Mouse (Mus musculus) midbrain, embryonic 15.5 days (tissue): ENCODE results near the gene Clptm1l. TPM values are rescaled to one million over a fixed set of nuclear protein-coding genes. Genes with fewer than 3 reads are reported as not detected.
A peak's percentile ranks its signal among the peaks of the same experiment; 100 is the strongest.

Experiments used
- ATAC-seq: fragments of 200-750 bp; cut with Nextera tagmentation; replicated peaks from 2 replicates; pipeline ENCODE4 v1.8.0; 2017; ENCODE audit warnings: moderate TSS enrichment
- H3K27ac ChIP-seq: fragments of 300-500 bp; sonication (generic); 2 replicates; pipeline ENCODE4 v1.5.1; 2015; ENCODE audit warnings: mild to moderate bottlenecking, inconsistent platforms
- H3K27me3 ChIP-seq: fragments of 300-500 bp; sonication (generic); replicated peaks from 2 replicates; pipeline ENCODE4 v1.6.1; 2015; ENCODE audit warnings: inconsistent platforms
- H3K36me3 ChIP-seq: fragments of 300-500 bp; sonication (generic); replicated peaks from 2 replicates; pipeline ENCODE4 v1.6.1; 2015; ENCODE audit warnings: inconsistent platforms
- H3K4me1 ChIP-seq: fragments of 300-500 bp; sonication (generic); 2 replicates; pipeline ENCODE4 v1.6.1; 2015; ENCODE audit warnings: inconsistent platforms
- H3K4me2 ChIP-seq: fragments of 300-500 bp; sonication (generic); 2 replicates; pipeline ENCODE4 v1.6.1; 2015; ENCODE audit warnings: inconsistent platforms, mild to moderate bottlenecking, moderate library complexity
- H3K4me3 ChIP-seq: fragments of 300-500 bp; sonication (generic); 2 replicates; pipeline ENCODE4 v1.5.1; 2015; ENCODE audit warnings: mild to moderate bottlenecking, inconsistent platforms
- H3K9ac ChIP-seq: fragments of 300-500 bp; sonication (generic); 2 replicates; pipeline ENCODE4 v1.6.1; 2015; ENCODE audit warnings: mild to moderate bottlenecking, inconsistent platforms
- H3K9me3 ChIP-seq: fragments of 300-500 bp; sonication (generic); 2 replicates; pipeline ENCODE4 v1.6.1; 2016; ENCODE audit warnings: inconsistent platforms
- WGBS: fragments of 180-500 bp; shearing (Covaris S2); methylation state at CpG from one replicate; pipeline ENCODE4 v1.1.7; 2015; ENCODE audit warnings: mixed read lengths; 5-methylcytosine and 5-hydroxymethylcytosine counted together
- polyA plus RNA-seq: library from polyadenylated mRNA; unstranded; fragments of >200 nt; fragmentation: Nextera tagmentation; extraction: Ambion mirVana; gene quantifications from 2 replicates; pipeline ENCODE4 v1.2.1, GENCODE M21; 2015

The Clptm1l gene
- polyA plus RNA-seq = 143 and 156 TPM in 2 replicates

GRCm38 (mm10) chr13:73603522-73604155, at the start of gene Clptm1l:
TSS of gene Clptm1l (plus strand) at chr13:73604006.
- ATAC-seq = peak; percentile 99
- Histone ChIP-seq H3K4me2 (peak within 1 kb of the TSS; percentile 81), H3K36me3 (peaks cover 21% of the 10 kb centered on the region; the same call in 1 of the 2 replicates), H3K4me1 (peaks cover 27% of the 10 kb centered on the region), H3K9me3 (no peaks in the 10 kb centered on the region), H3K27me3 (peaks cover 2% of the 10 kb centered on the region; the same call in 1 of the 2 replicates), H3K4me3 (peak within 1 kb of the TSS; percentile 86), H3K9ac (peak within 1 kb of the TSS; percentile 84), H3K27ac (peak within 1 kb of the TSS; percentile 83)
- under 1% methylated on average over 51 of the region's 53 CpGs for WGBS

GRCm38 (mm10) chr13:73564201-73564600, 39.6 kb upstream of the Clptm1l start:
- Histone ChIP-seq H3K36me3 (no peaks in the 10 kb centered on the region), H3K27ac (no peak overlapping the region), H3K4me2 (no peak overlapping the region), H3K9ac (no peak overlapping the region), H3K4me3 (no peak overlapping the region), H3K9me3 (no peaks in the 10 kb centered on the region), H3K27me3 (no peaks in the 10 kb centered on the region), H3K4me1 (no peaks in the 10 kb centered on the region)
- ATAC-seq = no peak
- WGBS = 89% methylated on average over 5 of the region's 5 CpGs

GRCm38 (mm10) chr13:73575051-73575450, 28.8 kb upstream of the Clptm1l start:
- Histone ChIP-seq H3K9ac (no peak overlapping the region), H3K4me2 (no peak overlapping the region), H3K4me3 (no peak overlapping the region), H3K27ac (no peak overlapping the region), H3K9me3 (no peaks in the 10 kb centered on the region), H3K27me3 (no peaks in the 10 kb centered on the region), H3K4me1 (no peaks in the 10 kb centered on the region), H3K36me3 (no peaks in the 10 kb centered on the region)
- ATAC-seq = no peak

- Histone ChIP-seq H3K36me3 (no peaks in the 10 kb centered on the region), H3K9ac (no peak overlapping the region), H3K4me3 (no peak overlapping the region), H3K9me3 (no peaks in the 10 kb centered on the region), H3K4me2 (no peak overlapping the region), H3K27me3 (no peaks in the 10 kb centered on the region), H3K4me1 (no peaks in the 10 kb centered on the region), H3K27ac (no peak overlapping the region)
- ATAC-seq = no peak
- 77% methylated on average over 2 of the region's 2 CpGs for WGBS
Observed at GRCm38 (mm10) chr13:73577277-73577676, 26.5 kb upstream of the Clptm1l start.

GRCm38 (mm10) chr13:73591488-73591887, 12.3 kb upstream of the Clptm1l start:
- Histone ChIP-seq H3K4me3 (no peak overlapping the region), H3K27ac (no peak overlapping the region), H3K9me3 (no peaks in the 10 kb centered on the region), H3K9ac (no peak overlapping the region), H3K27me3 (0 out of 2 replicates have a peak, but pooled peaks cover 3% of the 10 kb centered on the region), H3K36me3 (no peaks in the 10 kb centered on the region), H3K4me1 (no peaks in the 10 kb centered on the region), H3K4me2 (no peak overlapping the region)
- WGBS = 78% methylated on average over 3 of the region's 3 CpGs
- no peak for ATAC-seq

GRCm38 (mm10) chr13:73592546-73592945, 11.3 kb upstream of the Clptm1l start:
- Histone ChIP-seq H3K27ac (no peak overlapping the region), H3K4me2 (no peak overlapping the region), H3K9ac (no peak overlapping the region), H3K27me3 (0 out of 2 replicates have a peak, but pooled peaks cover 3% of the 10 kb centered on the region), H3K4me1 (no peaks in the 10 kb centered on the region), H3K9me3 (no peaks in the 10 kb centered on the region), H3K36me3 (no peaks in the 10 kb centered on the region), H3K4me3 (no peak overlapping the region)
- WGBS = 50% methylated on average over 2 of the region's 2 CpGs
- no peak for ATAC-seq

GRCm38 (mm10) chr13:73596276-73596675, 7.5 kb upstream of the Clptm1l start:
- WGBS = 84% methylated on average over 4 of the region's 4 CpGs
- no peaks in the 10 kb centered on the region for H3K36me3 ChIP-seq
- H3K9ac ChIP-seq = no peak overlapping the region
- H3K4me3 ChIP-seq = no peak overlapping the region
- ATAC-seq = no peak
- H3K9me3 ChIP-seq = no peaks in the 10 kb centered on the region
- no peak overlapping the region for H3K27ac ChIP-seq
- H3K4me1 ChIP-seq = no peaks in the 10 kb centered on the region
- no peak overlapping the region for H3K4me2 ChIP-seq
- peaks cover 8% of the 10 kb centered on the region; the same call in 1 of the 2 replicates for H3K27me3 ChIP-seq

GRCm38 (mm10) chr13:73600217-73600616, 3.6 kb upstream of the Clptm1l start:
- Histone ChIP-seq H3K9ac (no peak overlapping the region), H3K27me3 (peaks cover 5% of the 10 kb centered on the region; the same call in 1 of the 2 replicates), H3K4me3 (no peak overlapping the region), H3K9me3 (no peaks in the 10 kb centered on the region), H3K4me2 (no peak overlapping the region), H3K36me3 (no peaks in the 10 kb centered on the region), H3K4me1 (peaks cover 17% of the 10 kb centered on the region), H3K27ac (no peak overlapping the region)
- no peak for ATAC-seq
- 81% methylated on average over 4 of the region's 4 CpGs for WGBS

- peak overlapping the region; percentile 84 for H3K9ac ChIP-seq
- H3K36me3 ChIP-seq = peaks cover 16% of the 10 kb centered on the region; the same call in 1 of the 2 replicates
- peak; percentile 4 for ATAC-seq
- no peaks in the 10 kb centered on the region for H3K9me3 ChIP-seq
- peaks cover 27% of the 10 kb centered on the region for H3K4me1 ChIP-seq
- peak overlapping the region; percentile 81 for H3K4me2 ChIP-seq
- peak overlapping the region; percentile 86 for H3K4me3 ChIP-seq
- WGBS = 44% methylated on average over 4 of the region's 4 CpGs
- peaks cover 5% of the 10 kb centered on the region; the same call in 1 of the 2 replicates for H3K27me3 ChIP-seq
- no peak overlapping the region for H3K27ac ChIP-seq
Observed at GRCm38 (mm10) chr13:73603046-73603445, 760 bp upstream of the Clptm1l start.

- Histone ChIP-seq H3K36me3 (peaks cover 28% of the 10 kb centered on the region; the same call in 1 of the 2 replicates), H3K9ac (peak overlapping the region; percentile 84), H3K4me2 (peak overlapping the region; percentile 81), H3K27ac (peak overlapping the region; percentile 77), H3K4me3 (peak overlapping the region; percentile 86), H3K9me3 (no peaks in the 10 kb centered on the region), H3K27me3 (no peaks in the 10 kb centered on the region), H3K4me1 (peaks cover 27% of the 10 kb centered on the region)
- 4% methylated on average over 39 of the region's 39 CpGs for WGBS
- ATAC-seq = peak; percentile 90
Observed at GRCm38 (mm10) chr13:73604156-73604957, 551 bp downstream of the Clptm1l start.

GRCm38 (mm10) chr13:73618406-73618805, 14.6 kb downstream of the Clptm1l start:
- no peak overlapping the region for H3K27ac ChIP-seq
- 93% methylated on average over 5 of the region's 5 CpGs for WGBS
- no peaks in the 10 kb centered on the region for H3K9me3 ChIP-seq
- no peak overlapping the region for H3K4me2 ChIP-seq
- no peak overlapping the region for H3K4me3 ChIP-seq
- H3K9ac ChIP-seq = no peak overlapping the region
- peaks cover 76% of the 10 kb centered on the region for H3K36me3 ChIP-seq
- ATAC-seq = no peak
- H3K27me3 ChIP-seq = no peaks in the 10 kb centered on the region
- H3K4me1 ChIP-seq = no peaks in the 10 kb centered on the region

- ATAC-seq = no peak
- Histone ChIP-seq H3K4me3 (no peak overlapping the region), H3K9ac (no peak overlapping the region), H3K27me3 (no peaks in the 10 kb centered on the region), H3K4me2 (no peak overlapping the region), H3K4me1 (no peaks in the 10 kb centered on the region), H3K27ac (no peak overlapping the region), H3K9me3 (no peaks in the 10 kb centered on the region), H3K36me3 (peaks cover 54% of the 10 kb centered on the region)
- 66% methylated on average over 6 of the region's 6 CpGs for WGBS
Observed at GRCm38 (mm10) chr13:73620637-73621036, 16.8 kb downstream of the Clptm1l start.
